Mouse (Mus musculus): Measurements from ENCODE around the gene Des.
A peak's percentile ranks its signal among the peaks of the same experiment; 100 is the strongest.

GRCm38 (mm10) chr1:75316861-75317240, 43.3 kb upstream of the Des start:
- TF ChIP-seq GABPA (IDR thresholded peaks at IDR 0.05; ENCODE audit: insufficient replicate concordance, low read depth, low read length) (no peak), CTCF (conservative IDR thresholded peaks at IDR 0.05 in 1 of 2, IDR thresholded peaks at IDR 0.05 in 1 of 2; ENCODE audit: low read depth in 2 of 2, low read length in 2 of 2) (peak in 1 of 2 experiments; percentile 26; a peak in 2 of 4 replicates)

Measured in CH12.LX (cell line).